Mouse (Mus musculus): ENCODE measurements around the gene Gm6358.
"Not testable (repeated sequence)": the region's sequence is repeated elsewhere in the genome, so short reads cannot be mapped to it uniquely, and the experiment has no call there.

Gene Gm6358

GRCm38 (mm10) chr16:89140551-89140950 lies at the start of gene Gm6358:
Gm6358 (plus strand) TSS chr16:89140851.
- no peak for DNase-seq

- no peak for DNase-seq
These were observed 10.1 kb downstream of the Gm6358 start, which contains the start of gene Gm10061 for GRCm38 (mm10) chr16:89150786-89151185. Gm10061 (plus strand) TSS chr16:89151086.

- DNase-seq = no peak
These were observed 17.0 kb downstream of the Gm6358 start, which contains the start of gene Gm9789 for GRCm38 (mm10) chr16:89157652-89158051. Gm9789 (plus strand) TSS chr16:89157952.

- DNase-seq = not testable (repeated sequence)
These were observed 28.5 kb downstream of the Gm6358 start, which contains the start of gene Gm7735 for GRCm38 (mm10) chr16:89169190-89169589. Gm7735 (plus strand) TSS chr16:89169490.

GRCm38 (mm10) chr16:89174435-89174834 lies 33.8 kb downstream of the Gm6358 start, which contains the start of gene 1110057P08Rik:
1110057P08Rik (plus strand) TSS chr16:89174735.
- DNase-seq = no peak

GRCm38 (mm10) chr16:89188621-89189020 lies 48.0 kb downstream of the Gm6358 start:
- DNase-seq = no peak

Data from kidney, postnatal 25 days (tissue).